Mouse (Mus musculus): Measurements from ENCODE around the gene Chrnb1. TPM values are rescaled to one million over a fixed set of nuclear protein-coding genes. Genes with fewer than 3 reads are reported as not detected.

Gene Chrnb1
- 1 to 10 TPM; 4.8 to 5.0 TPM for total RNA-seq (2021)

GRCm38 (mm10) chr11:69795168-69795982 lies at the start of gene Chrnb1:
Gene Chrnb1 (minus strand): TSS chr11:69795943.
- intact Hi-C loops (cut with DNase I): loop anchor here (5.0 kb wide), 1 partner anchor 98 kb away; the partner anchor contains the start of genes Tnfsf12 and Tnfsfm13
- DNase-seq (ENCODE audit: low spot score): peak; percentile 94

GRCm38 (mm10) chr11:69838714-69839104 lies 43.0 kb upstream of the Chrnb1 start:
- no peak for DNase-seq (ENCODE audit: low spot score)
- intact Hi-C loops (cut with DNase I): no loop called here

DNA sequence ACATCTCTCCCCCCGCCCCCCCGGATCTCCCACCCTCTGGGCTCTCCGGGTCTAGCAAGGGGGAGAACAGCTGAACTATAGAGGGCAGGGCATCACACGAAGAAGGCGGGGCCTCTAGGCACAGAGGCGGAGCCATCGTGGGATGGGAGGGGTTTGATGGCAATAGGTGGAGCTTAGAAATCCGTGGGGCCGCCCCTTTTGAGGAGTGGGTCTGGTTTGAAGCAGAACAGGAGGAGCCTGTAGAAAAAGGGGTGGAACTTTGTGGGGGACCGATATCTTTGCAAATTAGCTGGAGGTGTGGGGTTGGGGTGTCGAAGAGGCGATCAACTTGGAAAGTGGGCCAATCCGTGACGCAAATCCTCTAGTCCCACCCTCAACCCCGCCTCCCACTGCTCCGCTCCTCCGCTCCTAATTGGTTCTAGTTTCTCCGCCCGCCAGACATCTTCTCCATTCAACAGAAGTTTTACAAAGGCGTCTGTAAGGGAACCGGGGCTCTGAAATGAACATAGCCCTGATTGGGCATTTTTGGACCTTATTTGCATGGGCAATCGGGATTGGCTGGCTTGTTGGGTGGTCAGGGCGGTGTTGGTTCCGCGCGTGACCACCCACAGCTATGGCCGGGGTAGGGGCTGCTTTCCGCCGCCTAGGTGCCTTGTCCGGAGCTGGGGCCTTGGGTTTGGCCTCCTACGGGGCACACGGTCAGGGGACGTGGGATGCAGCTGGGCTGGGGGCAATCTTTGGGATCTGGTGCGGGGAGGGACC lies 42.4 kb upstream of the Chrnb1 start, which contains the start of gene Tmem256:
Gene Tmem256, plus strand, starts transcription at position 563 of the 762 bp plus-strand sequence.
- DNase-seq (ENCODE audit: low spot score): peak; percentile 95
- intact Hi-C loops (cut with DNase I): loop anchor here (2.0 kb wide), 1 partner anchor 39 kb away; no protein-coding TSS in a partner anchor

GRCm38 (mm10) chr11:69837604-69837951 lies 41.8 kb upstream of the Chrnb1 start, which contains the start of gene Nlgn2:
Gene Nlgn2 (minus strand): TSS chr11:69837784.
- DNase-seq (ENCODE audit: low spot score): no peak
- intact Hi-C loops (cut with DNase I): loop anchor here (2.0 kb wide), 1 partner anchor 39 kb away; no protein-coding TSS in a partner anchor

DNA sequence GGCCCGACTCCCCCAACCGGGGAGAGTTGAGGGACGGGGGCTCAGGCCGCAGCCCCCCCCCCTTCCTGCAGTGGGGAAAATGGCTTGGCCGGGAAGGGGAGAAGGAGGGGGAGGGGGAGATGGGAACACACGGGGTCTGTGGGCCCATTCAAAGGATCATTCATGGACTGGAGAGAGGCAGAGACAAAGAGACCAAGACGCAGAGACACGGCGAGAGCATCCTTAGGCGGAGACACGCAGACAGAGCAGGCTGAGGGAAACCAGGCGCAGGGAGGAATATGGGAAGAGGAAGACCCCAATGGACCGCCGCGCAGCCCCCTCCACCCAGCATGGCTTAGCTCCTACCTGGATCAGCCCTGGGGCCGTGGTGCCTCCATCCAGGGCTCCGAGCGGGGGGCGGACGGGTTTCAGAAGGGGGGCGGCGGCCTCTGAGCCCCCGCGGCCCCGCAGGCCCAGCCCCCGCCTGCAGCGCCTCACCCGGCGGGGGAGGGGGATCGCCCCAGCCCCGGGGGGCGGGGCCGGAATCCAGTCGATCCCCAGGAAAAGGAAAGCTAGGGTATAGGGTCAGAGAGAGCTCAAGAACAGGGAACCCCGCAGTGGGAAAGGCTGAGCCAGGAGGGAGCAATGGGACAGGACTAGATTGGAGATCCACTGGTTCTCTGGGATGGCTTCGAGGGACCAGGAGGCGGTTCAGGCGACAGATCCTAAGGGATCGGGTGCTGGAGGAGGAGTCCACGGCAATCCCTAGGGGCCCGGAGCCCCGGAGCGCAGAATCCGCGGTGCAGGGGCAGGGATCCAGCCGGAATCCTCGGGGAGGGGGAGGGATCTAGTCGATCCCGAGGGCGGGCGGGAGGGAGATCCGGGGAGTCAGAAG lies 41.2 kb upstream of the Chrnb1 start:
- intact Hi-C loops (cut with DNase I): loop anchor here (2.0 kb wide), 1 partner anchor 38 kb away; no protein-coding TSS in a partner anchor
- DNase-seq (ENCODE audit: low spot score): no peak

- intact Hi-C loops (cut with DNase I): loop anchor here (2.0 kb wide), 1 partner anchor 37 kb away; no protein-coding TSS in a partner anchor
- DNase-seq (ENCODE audit: low spot score): no peak
Measured at GRCm38 (mm10) chr11:69835966-69836335, 40.2 kb upstream of the Chrnb1 start.

DNA sequence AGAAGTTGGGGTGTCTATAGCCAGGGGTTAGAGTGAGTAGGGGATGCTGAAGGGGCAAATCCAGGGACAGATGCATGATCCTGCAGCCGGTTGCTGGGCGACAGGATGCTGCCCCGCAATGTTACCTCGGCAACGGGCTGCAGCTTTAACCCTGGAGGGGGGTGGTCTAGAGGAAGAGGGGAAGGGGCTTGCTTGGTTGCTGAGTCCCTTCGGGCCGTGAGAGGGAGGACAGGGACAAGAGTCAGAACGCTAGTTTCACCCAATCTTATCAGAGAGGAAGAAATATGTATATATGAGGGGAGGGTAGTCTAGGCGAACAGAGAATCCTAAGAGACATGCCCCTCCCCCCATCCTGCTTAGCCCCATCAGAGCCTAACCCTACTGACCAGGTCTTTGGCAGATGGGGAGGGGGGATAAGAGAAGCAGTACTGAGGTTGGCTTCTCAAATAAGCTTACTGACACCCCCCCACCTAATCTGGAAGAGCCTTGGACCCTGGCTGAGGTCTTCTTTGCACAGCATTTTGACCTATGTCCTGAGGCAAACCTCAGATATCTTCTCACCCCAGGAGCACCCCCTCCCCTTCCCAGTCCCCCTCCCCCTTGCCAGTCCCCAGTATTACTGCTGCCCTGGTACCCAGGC lies 39.7 kb upstream of the Chrnb1 start:
- no peak for DNase-seq (ENCODE audit: low spot score)
- intact Hi-C loops (cut with DNase I): no loop called here

DNA sequence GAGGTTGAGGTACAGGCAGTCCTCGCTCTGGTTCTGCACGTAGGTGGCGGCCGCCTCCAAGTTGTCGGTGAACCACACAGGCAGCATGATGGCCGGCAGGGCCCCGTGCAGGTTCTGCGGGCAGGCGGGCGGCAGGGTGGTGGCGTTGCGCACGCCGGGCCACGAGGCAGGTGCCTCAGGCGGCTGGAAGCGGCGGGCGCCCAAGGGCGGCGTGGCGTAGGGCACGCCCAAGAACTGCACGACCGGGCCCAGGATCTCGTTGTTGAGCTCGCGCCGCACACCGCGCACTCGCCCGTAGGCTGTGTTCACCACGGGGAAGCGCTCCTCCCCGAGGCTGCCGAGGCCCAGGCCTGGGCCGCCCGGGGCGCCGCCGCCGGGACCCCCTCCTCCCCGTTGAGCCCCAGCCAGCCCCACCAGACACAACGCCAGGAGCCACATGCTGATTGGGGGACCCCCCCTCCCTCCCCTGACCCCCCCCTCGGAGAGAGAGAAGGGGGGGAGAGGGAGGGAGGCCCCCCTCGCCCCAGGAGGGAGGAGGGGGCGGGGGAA lies 38.3 kb upstream of the Chrnb1 start:
- DNase-seq (ENCODE audit: low spot score): no peak
- intact Hi-C loops (cut with DNase I): no loop called here

DNA sequence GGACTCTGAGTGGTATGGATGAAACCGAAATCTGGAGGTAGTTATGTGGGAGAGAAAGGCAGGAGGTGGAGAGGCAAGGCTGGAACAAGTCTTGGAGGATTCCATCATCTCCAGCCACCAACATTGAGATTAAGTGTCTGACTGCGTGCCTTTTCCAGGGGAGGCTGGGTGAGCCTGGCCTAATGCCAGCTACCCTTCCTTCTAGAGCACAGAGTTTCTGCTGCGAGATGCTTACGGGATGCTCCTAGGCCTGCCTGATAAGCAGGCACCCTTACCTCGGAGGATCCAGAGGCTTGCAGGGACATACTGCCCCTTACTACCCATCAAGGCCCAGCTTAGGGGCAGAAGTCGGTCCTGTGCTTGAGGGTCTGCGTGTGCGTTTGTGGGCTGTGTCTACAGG lies 37.8 kb upstream of the Chrnb1 start:
- intact Hi-C loops (cut with DNase I): no loop called here

GRCm38 (mm10) chr11:69828832-69829231 lies 33.1 kb upstream of the Chrnb1 start:
- intact Hi-C loops (cut with DNase I): no loop called here
- no peak for DNase-seq (ENCODE audit: low spot score)

More for the DNA sequence above, 37.8 kb upstream of the Chrnb1 start:
- no peak for DNase-seq (ENCODE audit: low spot score)

GRCm38 (mm10) chr11:69823456-69823855 lies 27.7 kb upstream of the Chrnb1 start:
- intact Hi-C loops (cut with DNase I): no loop called here
- no peak for DNase-seq (ENCODE audit: low spot score)

- DNase-seq (ENCODE audit: low spot score): no peak
- intact Hi-C loops (cut with DNase I): no loop called here
Measured at GRCm38 (mm10) chr11:69822080-69822479, 26.3 kb upstream of the Chrnb1 start, which contains the start of gene Spem1. Gene Spem1 (minus strand): TSS chr11:69822180.

- intact Hi-C loops (cut with DNase I): no loop called here
- no peak for DNase-seq (ENCODE audit: low spot score)
Measured at GRCm38 (mm10) chr11:69818871-69819270, 23.1 kb upstream of the Chrnb1 start.

- DNase-seq (ENCODE audit: low spot score): no peak
- intact Hi-C loops (cut with DNase I): no loop called here
Measured at GRCm38 (mm10) chr11:69818365-69818764, 22.6 kb upstream of the Chrnb1 start, which contains the start of gene Spem2. Gene Spem2 (minus strand): TSS chr11:69818465.

- no peak for DNase-seq (ENCODE audit: low spot score)
- intact Hi-C loops (cut with DNase I): no loop called here
Measured at GRCm38 (mm10) chr11:69816520-69816919, 20.8 kb upstream of the Chrnb1 start.

GRCm38 (mm10) chr11:69815155-69815554 lies 19.4 kb upstream of the Chrnb1 start, which contains the start of gene Gm39566:
Gene Gm39566 (minus strand): TSS chr11:69815298.
- DNase-seq (ENCODE audit: low spot score): no peak
- intact Hi-C loops (cut with DNase I): no loop called here

- no peak for DNase-seq (ENCODE audit: low spot score)
Measured at GRCm38 (mm10) chr11:69810280-69810679, 14.5 kb upstream of the Chrnb1 start.

DNA sequence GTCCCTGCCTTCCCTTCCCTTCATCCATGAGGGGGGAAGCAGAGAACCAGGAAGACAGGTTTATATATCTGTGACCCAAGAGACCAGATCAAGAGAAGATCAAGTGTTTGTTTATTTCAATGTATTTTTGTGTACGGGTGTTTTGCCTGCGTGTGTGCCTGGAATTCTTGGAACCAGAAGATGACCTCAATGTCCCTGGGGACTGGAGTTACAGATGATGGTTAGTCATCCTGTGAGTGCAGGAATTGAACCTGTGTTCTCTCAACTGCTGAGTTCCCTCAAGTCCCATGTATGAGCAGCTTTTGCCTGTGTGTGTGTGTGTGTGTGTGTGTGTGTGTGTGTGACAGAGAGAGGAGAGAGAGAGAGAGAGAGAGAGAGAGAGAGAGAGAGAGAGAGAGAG lies 11.9 kb upstream of the Chrnb1 start:
- DNase-seq (ENCODE audit: low spot score): no peak
- intact Hi-C loops (cut with DNase I): no loop called here

More at GRCm38 (mm10) chr11:69810280-69810679, 14.5 kb upstream of the Chrnb1 start:
- intact Hi-C loops (cut with DNase I): loop anchor here (2.0 kb wide), 1 partner anchor 17 kb away; no protein-coding TSS in a partner anchor

DNA sequence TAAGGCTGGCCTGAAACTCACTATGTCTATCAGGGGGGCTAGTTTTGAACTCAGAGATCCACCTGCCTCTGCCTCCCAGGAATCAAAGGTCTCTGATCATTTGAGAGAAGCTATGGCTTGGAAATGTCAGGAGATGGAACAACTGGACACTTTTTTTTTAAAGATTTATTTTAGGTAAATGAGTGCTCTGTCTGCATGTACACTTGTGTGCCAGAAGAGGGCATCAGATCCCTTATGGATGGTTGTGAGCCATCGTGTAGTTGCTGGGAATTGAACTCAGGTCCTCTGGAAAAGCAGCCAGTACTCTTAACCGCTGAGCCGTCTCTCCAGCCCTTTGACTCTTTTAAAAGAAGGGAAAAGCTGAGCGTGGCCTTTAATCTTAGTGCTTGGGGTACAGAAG lies 10.6 kb upstream of the Chrnb1 start:
- DNase-seq (ENCODE audit: low spot score): no peak
- intact Hi-C loops (cut with DNase I): no loop called here

All from heart, postnatal 25 days (tissue).